Mouse (Mus musculus) G1E (cell line): Measurements from ENCODE around the gene Rab27a. TPM values are rescaled to one million over a fixed set of nuclear protein-coding genes. Genes with fewer than 3 reads are reported as not detected.

Experiments
- ATAC-seq: 2 replicates; pipeline ENCODE4 v1.8.0; 2016; ENCODE audit warnings: mild to moderate bottlenecking; ENCODE audit not compliant: insufficient number of reproducible peaks, poor library complexity, low FRiP score, severe bottlenecking; ENCODE audit errors: extremely low read depth
- DNase-seq: peaks from one replicate; pipeline ENCODE4 v3.0.0; 2012; ENCODE audit warnings: low spot score
- H3K27me3 ChIP-seq: 2 replicates; pipeline ENCODE4 v1.6.1; 2012; ENCODE audit warnings: mild to moderate bottlenecking, low read length, inconsistent platforms; ENCODE audit not compliant: insufficient read depth
- H3K36me3 ChIP-seq: replicated peaks from 2 replicates; pipeline ENCODE3; 2012; ENCODE audit warnings: mild to moderate bottlenecking, inconsistent platforms
- H3K4me1 ChIP-seq: 2 replicates; pipeline ENCODE4 v1.6.1; 2012; ENCODE audit warnings: low read depth, low read length, inconsistent platforms, mixed read lengths; ENCODE audit not compliant: insufficient read depth
- H3K4me3 ChIP-seq: 2 replicates; pipeline ENCODE4 v1.5.1; 2012; ENCODE audit warnings: low read depth, mild to moderate bottlenecking, inconsistent platforms, low read length, moderate library complexity, mixed read lengths
- H3K9me3 ChIP-seq: replicated peaks from 2 replicates; pipeline ENCODE4 v1.6.1; 2012; ENCODE audit warnings: inconsistent platforms
- CTCF ChIP-seq: IDR thresholded peaks from 2 replicates; pipeline ENCODE4 v1.5.1; 2012; ENCODE audit warnings: low read depth, low read length, inconsistent platforms, mixed read lengths
- GATA1 ChIP-seq: IDR thresholded peaks from 2 replicates; pipeline ENCODE4 v1.6.1; 2012; ENCODE audit warnings: borderline replicate concordance, low read length, inconsistent platforms, mixed read lengths
- GATA2 ChIP-seq: IDR thresholded peaks from 2 replicates; pipeline ENCODE4 v1.6.1; 2012; ENCODE audit warnings: low read depth, low read length, inconsistent platforms, borderline replicate concordance
- POLR2AphosphoS5 ChIP-seq: IDR thresholded peaks from 2 replicates; pipeline ENCODE4 v1.6.1; 2012; ENCODE audit warnings: low read depth, low read length, inconsistent platforms; ENCODE audit not compliant: insufficient replicate concordance
- TAL1 ChIP-seq: conservative IDR thresholded peaks from 2 replicates; pipeline ENCODE4 v1.6.1; 2012; ENCODE audit warnings: low read depth, low read length, inconsistent platforms, mixed read lengths
- polyA plus RNA-seq: library from polyadenylated mRNA; stranded (reverse); fragments of >175 nt; gene quantifications from 2 replicates; pipeline ENCODE4 v1.2.3, GENCODE M21; 2012
- total RNA-seq, 2 experiments: library from RNA; stranded (forward) in 1 of 2; stranded (reverse) in 1 of 2; fragments of 200-1000 nt in 1 of 2; fragments of >200 nt in 1 of 2; fragmentation: Nextera tagmentation in 1 of 2; gene quantifications; 2 replicates each; pipeline ENCODE4 v1.2.3; 2014 to 2017

Rab27a gene
- total and polyA plus RNA-seq, 3 experiments, result 5.9 to 50.4 (median 8.2) TPM

DNA sequence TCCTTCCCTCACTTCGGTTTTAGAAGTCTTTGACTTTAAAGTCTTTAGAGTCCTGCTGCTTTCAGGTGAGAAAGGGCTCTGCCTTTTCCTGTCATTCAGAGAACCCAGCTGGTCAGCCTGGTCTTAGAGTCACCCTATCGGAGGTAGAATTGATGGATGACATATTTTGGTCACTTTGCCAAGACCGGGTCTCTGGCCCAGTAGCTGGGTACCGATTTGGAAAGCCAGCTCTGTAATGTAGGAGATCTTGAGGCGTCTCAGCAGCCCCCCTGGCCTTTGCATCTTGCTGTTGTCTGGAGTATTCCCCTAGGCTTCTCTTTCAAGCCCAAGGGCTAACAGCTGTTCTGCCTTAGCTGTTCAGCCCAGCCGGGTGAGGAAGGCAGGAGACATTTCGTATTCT, 550 bp downstream of the Rab27a start:
- H3K4me1 ChIP-seq, result peaks cover 39% of the 10 kb centered on the region

GRCm38 (mm10) chr9:73045711-73046110, 1.1 kb downstream of the Rab27a start:
- DNase-seq, result no peak
- Histone ChIP-seq H3K4me1 (peaks cover 35% of the 10 kb centered on the region), H3K4me3 (peak overlapping the region; percentile 85; the same call in 1 of the 2 replicates), H3K36me3 (peaks cover 21% of the 10 kb centered on the region), H3K9me3 (no peaks in the 10 kb centered on the region), H3K27me3 (no peaks in the 10 kb centered on the region)
- no peak for ATAC-seq
- no peak for TF ChIP-seq TAL1
- TF ChIP-seq POLR2AphosphoS5, result no peak
- no peak for TF ChIP-seq GATA2
- no peak for TF ChIP-seq CTCF
- no peak for TF ChIP-seq GATA1

More for the DNA sequence above, 550 bp downstream of the Rab27a start:
- Histone ChIP-seq H3K27me3 (no peaks in the 10 kb centered on the region), H3K4me3 (peak overlapping the region; percentile 85), H3K36me3 (peaks cover 21% of the 10 kb centered on the region), H3K9me3 (no peaks in the 10 kb centered on the region)
- no peak for DNase-seq
- TF ChIP-seq GATA1 (no peak), CTCF (no peak), POLR2AphosphoS5 (no peak), TAL1 (no peak), GATA2 (no peak)
- ATAC-seq, result no peak

DNA sequence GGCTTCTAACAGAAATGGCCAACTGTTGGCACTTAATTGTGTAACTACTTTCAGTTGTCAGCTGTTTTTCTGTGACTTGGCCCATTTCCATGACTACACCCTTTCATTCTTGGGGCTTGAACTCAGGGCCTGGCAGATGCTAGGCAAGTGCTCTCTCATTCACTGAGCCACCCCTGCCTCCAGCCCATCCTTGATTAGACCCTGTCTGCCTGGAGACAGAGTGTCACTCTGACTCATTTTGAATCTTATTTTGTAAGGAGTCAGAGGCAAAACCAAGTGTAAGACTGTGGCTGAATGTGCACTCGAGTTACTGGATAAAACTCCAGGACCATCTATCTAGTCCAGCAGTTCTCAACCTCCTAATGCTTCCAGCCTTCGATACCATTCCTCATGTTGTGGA, 3.3 kb downstream of the Rab27a start:
- Histone ChIP-seq H3K9me3 (no peaks in the 10 kb centered on the region), H3K4me3 (no peak overlapping the region), H3K4me1 (peaks cover 31% of the 10 kb centered on the region), H3K27me3 (no peaks in the 10 kb centered on the region), H3K36me3 (peaks cover 8% of the 10 kb centered on the region)
- ATAC-seq, result no peak
- DNase-seq, result no peak
- TF ChIP-seq POLR2AphosphoS5 (no peak), CTCF (no peak), TAL1 (no peak), GATA2 (no peak), GATA1 (no peak)

DNA sequence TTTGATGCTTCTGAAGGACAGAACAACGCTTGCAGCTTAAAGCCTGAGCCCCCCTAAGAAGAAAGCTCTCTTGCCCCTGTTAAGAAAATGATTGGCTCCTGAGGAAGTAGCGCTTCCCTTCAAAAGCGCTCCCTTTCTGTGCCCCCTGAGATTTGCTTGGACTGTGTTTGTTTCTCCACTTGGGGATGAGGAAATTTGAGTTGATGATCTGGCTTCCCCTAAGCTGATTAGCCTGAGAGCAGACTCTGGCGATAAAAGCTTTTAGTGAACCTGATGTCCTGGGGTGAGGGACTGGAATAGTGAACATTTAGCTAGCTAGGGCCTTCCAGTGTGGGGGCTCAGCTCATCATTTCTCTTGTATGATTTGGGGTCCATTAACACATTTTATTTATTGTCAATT, 4.3 kb downstream of the Rab27a start:
- TF ChIP-seq GATA2 (no peak), GATA1 (no peak), CTCF (no peak), TAL1 (no peak), POLR2AphosphoS5 (no peak)
- DNase-seq, result no peak
- H3K4me3 ChIP-seq, result no peak overlapping the region
- H3K27me3 ChIP-seq, result no peaks in the 10 kb centered on the region
- peaks cover 5% of the 10 kb centered on the region for H3K36me3 ChIP-seq
- H3K9me3 ChIP-seq, result no peaks in the 10 kb centered on the region
- H3K4me1 ChIP-seq, result peaks cover 28% of the 10 kb centered on the region
- ATAC-seq, result no peak

GRCm38 (mm10) chr9:73049833-73050232, 5.2 kb downstream of the Rab27a start:
- H3K27me3 ChIP-seq, result no peaks in the 10 kb centered on the region
- peaks cover 19% of the 10 kb centered on the region for H3K4me1 ChIP-seq

DNA sequence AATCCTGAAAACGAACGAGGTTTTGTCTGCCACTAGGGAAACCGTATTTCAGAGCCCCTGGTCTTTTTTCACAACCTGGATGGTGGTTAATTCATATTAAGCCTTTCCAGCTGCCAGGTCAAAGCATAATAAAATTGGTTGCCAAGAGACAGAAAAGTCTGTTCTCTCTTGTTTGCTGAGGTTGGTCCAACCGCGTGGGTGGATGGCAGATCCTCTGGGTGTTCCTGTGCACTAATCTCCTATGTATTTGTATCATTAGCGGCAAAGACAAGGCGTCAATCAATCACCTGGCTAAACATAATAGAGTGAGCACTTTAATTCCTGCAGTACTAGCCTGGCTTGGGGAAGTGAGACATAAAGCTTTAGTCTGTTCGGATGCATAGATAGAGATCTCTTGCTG, 6.0 kb downstream of the Rab27a start:
- ATAC-seq (no peak), DNase-seq (no peak)
- Histone ChIP-seq H3K4me1 (peaks cover 11% of the 10 kb centered on the region), H3K27me3 (no peaks in the 10 kb centered on the region), H3K4me3 (no peak overlapping the region), H3K9me3 (no peaks in the 10 kb centered on the region), H3K36me3 (peaks cover 10% of the 10 kb centered on the region)
- TF ChIP-seq TAL1 (no peak), GATA1 (no peak), POLR2AphosphoS5 (no peak), CTCF (no peak), GATA2 (no peak)

More at GRCm38 (mm10) chr9:73049833-73050232, 5.2 kb downstream of the Rab27a start:
- no peaks in the 10 kb centered on the region for H3K9me3 ChIP-seq
- no peak for ATAC-seq
- TF ChIP-seq TAL1 (no peak), GATA2 (no peak), GATA1 (no peak)
- H3K4me3 ChIP-seq, result no peak overlapping the region
- peaks cover 5% of the 10 kb centered on the region for H3K36me3 ChIP-seq
- no peak for DNase-seq

GRCm38 (mm10) chr9:73055441-73055911, 10.8 kb downstream of the Rab27a start:
- H3K36me3 ChIP-seq, result peaks cover 12% of the 10 kb centered on the region
- no peak overlapping the region for H3K4me3 ChIP-seq
- ATAC-seq, result no peak
- TF ChIP-seq GATA1, result no peak
- TF ChIP-seq CTCF, result no peak
- H3K9me3 ChIP-seq, result no peaks in the 10 kb centered on the region
- peaks cover 5% of the 10 kb centered on the region; the same call in 1 of the 2 replicates for H3K4me1 ChIP-seq
- no peak for DNase-seq
- no peaks in the 10 kb centered on the region for H3K27me3 ChIP-seq
